Mouse (Mus musculus) liver, embryonic 14 days (tissue): Measurements from ENCODE around the gene Trf. TPM values are rescaled to one million over a fixed set of nuclear protein-coding genes. Genes with fewer than 3 reads are reported as not detected.

Experiments used
- polyA plus RNA-seq: library from polyadenylated mRNA; depleted of rRNA; stranded (reverse); fragments of >200 nt; gene quantifications from 2 replicates; pipeline ENCODE4 v1.2.3, GENCODE M21; 2012; rRNA removed

Gene Trf
- 2,120 and 2,385 TPM in 2 replicates for polyA plus RNA-seq

GRCm38 (mm10) chr9:103230151-103230951 lies at the start of gene Trf, which contains the start of gene Gm20425:
TSS of gene Trf (minus strand) at chr9:103230444.
TSS of gene Gm20425 (minus strand) at chr9:103230307.

DNA sequence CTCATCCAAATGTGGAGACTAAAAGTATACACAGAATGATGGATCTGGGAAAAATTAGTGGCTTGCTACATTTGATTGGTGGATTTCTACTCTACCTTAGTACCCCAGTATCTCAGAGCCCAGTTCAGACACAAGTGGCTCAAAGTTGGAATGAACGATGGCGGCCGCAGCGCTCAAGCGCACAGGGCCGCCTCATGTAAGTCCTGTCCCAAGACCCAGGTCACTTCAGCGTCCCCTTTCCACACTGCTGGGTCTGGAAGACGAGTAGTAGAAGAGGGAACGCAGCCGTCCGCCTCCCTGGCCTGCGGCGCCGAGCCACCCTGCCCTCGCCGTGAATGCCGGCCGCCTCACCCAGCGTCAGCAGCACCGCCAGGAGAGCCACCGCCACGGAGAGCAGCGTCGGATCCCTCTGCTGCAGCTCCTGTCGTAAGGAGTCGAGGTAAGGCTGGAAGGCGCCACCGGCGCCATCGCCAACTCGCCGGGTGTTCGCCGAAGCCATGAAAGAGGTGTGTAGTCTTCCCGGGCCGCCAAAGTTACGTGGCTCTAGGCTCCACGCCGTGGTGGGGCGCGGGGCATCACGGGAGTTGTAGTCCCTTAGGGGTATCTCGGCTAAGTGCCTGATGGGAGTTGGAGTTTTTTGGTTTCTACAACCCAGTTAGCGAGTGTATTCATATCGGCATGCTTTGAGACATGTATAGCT lies 28.5 kb downstream of the Trf start, which contains the start of gene Srprb:
Gene Srprb, minus strand, starts transcription at position 577 of the 700 bp plus-strand sequence.

Other genes with a start within 250 kb of the Trf start
- 1.5 and 1.9 TPM in 2 replicates for gene Slco2a1, start 241.7 kb downstream of the Trf start, polyA plus RNA-seq
- 0.12 and 0.16 TPM in 2 replicates for gene Rab6b, start 118.7 kb downstream of the Trf start, polyA plus RNA-seq
- gene Srprb, start 28.3 kb downstream of the Trf start, polyA plus RNA-seq, result 15.6 and 16.1 TPM in 2 replicates
- gene Gm20425, start 137 bp downstream of the Trf start, polyA plus RNA-seq, result 0.09 and 0.35 TPM in 2 replicates
- 36.7 and 46.6 TPM in 2 replicates for gene 1300017J02Rik, start 74.6 kb upstream of the Trf start, polyA plus RNA-seq
- gene Topbp1, start 74.8 kb upstream of the Trf start, polyA plus RNA-seq, result 44.9 and 50.7 TPM in 2 replicates
- 32.6 and 38.0 TPM in 2 replicates for gene Cdv3, start 135.4 kb upstream of the Trf start, polyA plus RNA-seq
- gene Bfsp2, start 250.0 kb upstream of the Trf start, polyA plus RNA-seq, result 0.64 and 0.82 TPM in 2 replicates